ENCODE assay signal across 22 mouse cellular contexts in genomic region chr3:97156431-97156830, GRCm38 (mm10). TPM values are rescaled to one million over a fixed set of nuclear protein-coding genes. Genes with fewer than 3 reads are reported as not detected.
DNase-seq lines count a peak whose midpoint lies in the region; ATAC-seq lines count a peak whose summit lies in the region.
"Had no signal": no experiment of that assay in that cellular context is flagged by ENCODE, and none has a peak within 500 bp of the region (broad histone marks: within the 10 kb centered on the region; RNA-seq: fewer than 3 reads in every experiment).

No protein-coding gene starts in this region.

- no peak overlapping the region for H3K4me2 ChIP-seq in kidney, embryonic 15.5 days
- H3K4me2 ChIP-seq: heart, embryonic 12.5 days; hindbrain, embryonic 13.5 days; liver, embryonic 15.5 days; lung, embryonic 15.5 days; midbrain, embryonic 11.5 days; neural tube, embryonic 15.5 days had no signal

- DNase-seq in cerebellum, adult 8-10 months, result peak; percentile 17
- DNase-seq in cerebellum, postnatal 4 days (ENCODE audit: low spot score in 2 of 2), result no peak
- DNase-seq in kidney, adult 8-10 months, result peak; percentile 50 to 67
- DNase-seq in spleen, postnatal 4 days (ENCODE audit: low spot score in 2 of 2), result no peak
- DNase-seq: adrenal gland, postnatal 25 days; forebrain, postnatal 0 days; gastrocnemius, postnatal 14 days; heart, adult 18-20 months; right cerebral cortex, adult 18-20 months; right cerebral cortex, postnatal 4 days had no signal

- H3K9ac ChIP-seq in kidney, embryonic 15.5 days, result no peak overlapping the region
- H3K9ac ChIP-seq: forebrain, postnatal 0 days; heart, embryonic 12.5 days; hindbrain, embryonic 13.5 days; liver, embryonic 15.5 days; lung, embryonic 15.5 days; neural tube, embryonic 15.5 days had no signal

- WGBS in kidney, embryonic 15.5 days, result 88% methylated on average over 6 of the region's 6 CpGs

- H3K27me3 ChIP-seq in kidney, embryonic 15.5 days, result no peaks in the 10 kb centered on the region
- H3K27me3 ChIP-seq in megakaryocyte, embryonic 14.5 days (replicated peaks), result peaks cover 5% of the 10 kb centered on the region
- H3K27me3 ChIP-seq: heart, embryonic 12.5 days; hindbrain, embryonic 13.5 days; liver, embryonic 15.5 days; lung, embryonic 15.5 days; neural tube, embryonic 15.5 days had no signal

- peaks cover 15% of the 10 kb centered on the region for H3K4me1 ChIP-seq in kidney, embryonic 15.5 days
- H3K4me1 ChIP-seq in megakaryocyte, embryonic 14.5 days, result peaks cover 21% of the 10 kb centered on the region

- H3K27ac ChIP-seq in kidney, embryonic 15.5 days, result no peak overlapping the region
- H3K27ac ChIP-seq: hindbrain, embryonic 13.5 days; kidney, postnatal 0 days; left cerebral cortex, adult 2 months; liver, embryonic 15.5 days; lung, embryonic 15.5 days; macrophage; neural tube, embryonic 15.5 days had no signal

- ATAC-seq in kidney, embryonic 15.5 days (replicated peaks; ENCODE audit: low FRiP score), result no peak
- ATAC-seq in megakaryocyte, adult 5-6 weeks (ENCODE audit: poor library complexity, severe bottlenecking), result no peak
- ATAC-seq: forebrain, postnatal 0 days had no signal

- H3K36me3 ChIP-seq in kidney, embryonic 15.5 days, result no peaks in the 10 kb centered on the region
- no peaks in the 10 kb centered on the region for H3K36me3 ChIP-seq in megakaryocyte, embryonic 14.5 days (replicated peaks; ENCODE audit: low read length)
- H3K36me3 ChIP-seq: heart, embryonic 12.5 days; hindbrain, embryonic 13.5 days; liver, embryonic 15.5 days; lung, embryonic 15.5 days; neural tube, embryonic 15.5 days had no signal

- no peaks in the 10 kb centered on the region for H3K9me3 ChIP-seq in kidney, embryonic 15.5 days (replicated peaks)
- peaks cover 12% of the 10 kb centered on the region for H3K9me3 ChIP-seq in megakaryocyte, embryonic 14.5 days
- H3K9me3 ChIP-seq: heart, embryonic 12.5 days; hindbrain, embryonic 13.5 days; liver, embryonic 15.5 days; lung, embryonic 15.5 days; neural tube, embryonic 15.5 days had no signal

- no peak overlapping the region for H3K4me3 ChIP-seq in kidney, embryonic 15.5 days (replicated peaks)
- H3K4me3 ChIP-seq in megakaryocyte, embryonic 14.5 days (replicated peaks), result peak overlapping the region; percentile 46
- H3K4me3 ChIP-seq: heart, embryonic 12.5 days; hindbrain, embryonic 13.5 days; left cerebral cortex, adult 2 months; liver, embryonic 15.5 days; lung, embryonic 15.5 days; neural tube, embryonic 15.5 days had no signal

RNA-seq across cellular contexts. Expression of gene Acp6, which starts 2.1 kb away (rescaled TPM):
- 53.7 and 55.0 TPM in 2 replicates for polyA plus RNA-seq in kidney, embryonic 15.5 days (2015; fragmentation: Nextera tagmentation; extraction: Ambion mirVana)
- polyA plus RNA-seq in megakaryocyte, embryonic 14.5 days (2012; ENCODE audit: insufficient read depth, low replicate concordance), result 6.1 and 14.1 TPM in 2 replicates
- total RNA-seq in megakaryocyte, adult 5-6 weeks (2015), result 13.5 and 16.2 TPM in 2 replicates
- 7.5 and 15.1 TPM in 2 replicates for total RNA-seq in megakaryocyte, adult 5-6 weeks (2017)

Comparison
In these comparisons a context has a peak if more than half of its experiments do, and no peak if none do; other contexts are left out.
1. DNase-seq: peak in cerebellum, adult 8-10 months (single experiment) and kidney, adult 8-10 months (2 of 2); none in cerebellum, postnatal 4 days (0 of 2) and spleen, postnatal 4 days (0 of 2).